Mouse (Mus musculus) kidney, embryonic 14.5 days (tissue): ENCODE data around the gene Lrrc63. TPM values are rescaled to one million over a fixed set of nuclear protein-coding genes. Genes with fewer than 3 reads are reported as not detected.

Experiments used
- ATAC-seq: fragments of 200-750 bp; cut with Nextera tagmentation; 2 replicates; pipeline ENCODE4 v1.8.0; 2017; ENCODE audit warnings: moderate number of reproducible peaks, mild to moderate bottlenecking, moderate TSS enrichment, moderate library complexity; ENCODE audit not compliant: low FRiP score, low TSS enrichment
- H3K27ac ChIP-seq: fragments of 300-500 bp; sonication (generic); 2 replicates; pipeline ENCODE4 v1.5.1; 2014; ENCODE audit warnings: low read depth, mild to moderate bottlenecking, low read length, moderate library complexity, mixed read lengths
- H3K27me3 ChIP-seq: fragments of 300-500 bp; sonication (generic); 2 replicates; pipeline ENCODE4 v1.6.1; 2014; ENCODE audit warnings: mild to moderate bottlenecking, low read length; ENCODE audit not compliant: control insufficient read depth, insufficient read depth
- H3K36me3 ChIP-seq: fragments of 300-500 bp; sonication (generic); 2 replicates; pipeline ENCODE4 v1.6.1; 2014; ENCODE audit warnings: low read length, mixed read lengths; ENCODE audit not compliant: control insufficient read depth, insufficient read depth
- H3K4me1 ChIP-seq: fragments of 300-500 bp; sonication (generic); 2 replicates; pipeline ENCODE4 v1.6.1; 2014; ENCODE audit warnings: low read length, mixed read lengths; ENCODE audit not compliant: control insufficient read depth, insufficient read depth
- H3K4me2 ChIP-seq: fragments of 300-500 bp; sonication (generic); replicated peaks from 2 replicates; pipeline ENCODE4 v1.6.1; 2014; ENCODE audit warnings: low read depth, mild to moderate bottlenecking, low read length
- H3K4me3 ChIP-seq: fragments of 300-500 bp; sonication (generic); 2 replicates; pipeline ENCODE4 v1.5.1; 2014; ENCODE audit warnings: mild to moderate bottlenecking, low read length
- H3K9ac ChIP-seq: fragments of 300-500 bp; sonication (generic); 2 replicates; pipeline ENCODE4 v1.6.1; 2014; ENCODE audit warnings: low read depth, mild to moderate bottlenecking, low read length, moderate library complexity
- H3K9me3 ChIP-seq: fragments of 300-500 bp; sonication (generic); 2 replicates; pipeline ENCODE4 v1.6.1; 2016; ENCODE audit warnings: low read length; ENCODE audit not compliant: control insufficient read depth
- WGBS: fragments of 180-500 bp; shearing (Covaris S2); extraction: QIAGEN DNeasy Blood & Tissue Kit; methylation state at CpG from one replicate; pipeline ENCODE4 v1.1.7; 2014; 5-methylcytosine and 5-hydroxymethylcytosine counted together
- polyA plus RNA-seq: library from polyadenylated mRNA; unstranded; fragments of >200 nt; fragmentation: Nextera tagmentation; extraction: Ambion mirVana; gene quantifications from 2 replicates; pipeline ENCODE4 v1.2.1, GENCODE M21; 2014

The Lrrc63 gene
- polyA plus RNA-seq, 1 experiment from 2014 or later: not detected

DNA sequence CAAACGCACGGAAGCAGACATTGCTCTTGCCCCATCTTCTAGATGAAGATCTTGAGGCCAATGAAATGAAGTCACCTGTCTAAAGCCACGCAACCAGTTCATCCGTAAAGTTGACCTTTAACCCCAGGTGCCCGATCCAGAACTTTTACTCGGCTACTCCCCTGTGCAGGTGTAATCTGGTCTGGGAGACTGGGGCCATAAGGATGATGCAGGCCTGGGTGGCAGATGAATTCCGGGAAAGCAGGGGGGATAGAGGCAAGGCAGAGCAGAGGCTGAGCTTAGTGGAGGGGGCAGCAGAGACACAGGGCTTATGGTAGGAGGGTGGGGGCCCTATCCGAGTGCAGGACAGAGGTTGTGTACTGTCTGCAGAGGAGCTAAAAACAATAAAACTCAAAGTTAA, 43.6 kb upstream of the Lrrc63 start:
- Histone ChIP-seq H3K4me2 (no peak overlapping the region), H3K4me3 (no peak overlapping the region), H3K27me3 (no peaks in the 10 kb centered on the region), H3K27ac (no peak overlapping the region), H3K9ac (no peak overlapping the region), H3K9me3 (no peaks in the 10 kb centered on the region), H3K36me3 (no peaks in the 10 kb centered on the region), H3K4me1 (no peaks in the 10 kb centered on the region)
- no peak for ATAC-seq
- WGBS: 71% methylated on average over 8 of the region's 8 CpGs

DNA sequence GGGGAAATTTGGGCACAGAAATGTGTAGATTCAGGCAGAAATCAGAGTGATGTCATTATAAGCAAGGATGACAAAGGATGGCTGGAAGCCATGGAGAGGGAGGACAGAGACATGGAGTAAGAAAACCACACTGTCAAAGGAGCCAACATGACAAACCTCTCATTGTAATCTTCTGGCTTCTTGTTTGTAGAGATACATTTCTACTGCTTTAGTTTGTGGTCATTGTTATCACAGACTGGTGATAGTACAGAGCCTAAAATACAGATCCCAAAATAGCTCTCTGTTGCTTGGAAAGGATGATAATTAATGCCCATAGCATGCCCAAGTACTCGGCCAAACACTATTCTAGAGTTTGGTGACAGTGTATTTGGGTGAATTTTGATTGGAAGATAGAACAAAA, 39.9 kb upstream of the Lrrc63 start:
- WGBS: 88% methylated on average over 1 of the region's 1 CpGs
- no peaks in the 10 kb centered on the region for H3K4me1 ChIP-seq
- ATAC-seq: no peak
- no peaks in the 10 kb centered on the region for H3K36me3 ChIP-seq
- no peak overlapping the region for H3K4me2 ChIP-seq
- no peaks in the 10 kb centered on the region for H3K27me3 ChIP-seq
- no peaks in the 10 kb centered on the region for H3K9me3 ChIP-seq
- H3K9ac ChIP-seq: no peak overlapping the region
- H3K4me3 ChIP-seq: no peak overlapping the region
- H3K27ac ChIP-seq: no peak overlapping the region

DNA sequence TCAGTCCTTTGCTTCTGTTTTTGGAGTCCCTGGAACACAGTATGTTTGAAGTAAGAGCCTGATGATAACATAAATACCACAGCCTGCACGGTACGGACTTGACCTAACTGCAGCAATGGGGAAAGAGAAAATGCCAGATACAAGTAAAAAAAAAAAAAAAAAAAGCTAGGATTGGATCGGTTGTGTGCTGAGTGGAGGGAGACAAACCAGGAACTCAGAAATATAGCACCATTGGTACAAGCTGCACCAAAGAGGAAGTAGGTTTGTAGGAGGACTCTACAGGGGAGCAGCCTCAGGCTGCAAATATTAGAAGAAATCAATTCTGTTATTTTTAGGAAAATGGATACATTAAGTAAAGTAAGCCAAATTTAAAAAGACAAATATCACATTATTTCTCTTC, 37.8 kb upstream of the Lrrc63 start:
- H3K4me1 ChIP-seq: no peaks in the 10 kb centered on the region
- no peaks in the 10 kb centered on the region for H3K9me3 ChIP-seq
- H3K4me2 ChIP-seq: no peak overlapping the region
- 93% methylated on average over 3 of the region's 3 CpGs for WGBS
- H3K36me3 ChIP-seq: no peaks in the 10 kb centered on the region
- H3K4me3 ChIP-seq: no peak overlapping the region
- H3K9ac ChIP-seq: no peak overlapping the region
- no peak for ATAC-seq
- H3K27me3 ChIP-seq: no peaks in the 10 kb centered on the region
- no peak overlapping the region for H3K27ac ChIP-seq

DNA sequence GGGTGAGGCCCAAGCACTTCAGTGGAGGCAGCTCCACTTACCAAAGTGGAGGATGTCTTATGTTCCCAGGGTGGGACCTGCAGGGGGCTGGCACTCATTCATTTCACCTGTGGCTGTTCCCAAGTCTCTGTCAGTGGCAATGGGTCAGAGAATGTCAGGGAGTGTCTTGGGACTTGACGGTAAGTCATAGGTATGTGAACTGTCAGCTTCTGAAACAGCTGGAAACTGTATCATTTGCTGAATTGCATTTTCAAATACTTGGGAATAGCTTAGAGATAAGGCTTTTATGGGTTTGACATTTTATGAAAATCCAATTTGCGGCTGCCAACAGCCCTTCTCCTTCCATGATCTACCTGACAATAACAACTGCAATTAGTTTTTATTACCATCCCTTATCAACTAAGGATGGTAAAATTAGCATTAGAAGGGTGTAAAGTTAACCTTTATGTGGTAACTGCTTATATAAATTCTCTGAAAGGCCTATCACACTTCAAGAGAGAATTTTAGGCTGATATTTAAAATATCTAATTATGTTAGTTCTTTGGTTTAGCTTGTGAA, 35.0 kb upstream of the Lrrc63 start:
- no peaks in the 10 kb centered on the region for H3K36me3 ChIP-seq
- H3K4me2 ChIP-seq: no peak overlapping the region
- no peak overlapping the region for H3K27ac ChIP-seq
- H3K4me1 ChIP-seq: no peaks in the 10 kb centered on the region
- 63% methylated on average over 2 of the region's 2 CpGs for WGBS
- H3K9me3 ChIP-seq: no peaks in the 10 kb centered on the region
- H3K27me3 ChIP-seq: no peaks in the 10 kb centered on the region
- H3K4me3 ChIP-seq: no peak overlapping the region
- no peak overlapping the region for H3K9ac ChIP-seq
- ATAC-seq: no peak

DNA sequence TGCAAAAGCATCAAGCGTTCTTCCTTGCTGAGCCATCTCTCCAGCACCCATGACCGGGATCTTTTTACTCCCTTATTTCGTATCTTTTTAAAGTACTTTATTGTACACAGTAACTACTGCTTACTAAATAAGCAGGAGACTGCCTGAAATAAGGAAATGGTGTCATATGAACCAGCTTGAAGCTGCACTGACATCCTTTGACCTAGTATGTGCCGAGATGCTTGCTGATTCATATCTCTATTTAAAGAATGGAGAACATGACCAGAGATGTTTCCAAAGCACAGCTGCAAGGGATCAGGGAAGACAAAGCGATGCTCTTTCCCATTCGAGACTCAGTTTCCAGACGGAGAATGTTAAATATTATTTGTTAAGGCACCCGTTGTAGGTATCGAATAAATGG, 33.7 kb upstream of the Lrrc63 start:
- no peak overlapping the region for H3K27ac ChIP-seq
- no peaks in the 10 kb centered on the region for H3K36me3 ChIP-seq
- no peak overlapping the region for H3K4me2 ChIP-seq
- ATAC-seq: no peak
- no peaks in the 10 kb centered on the region for H3K27me3 ChIP-seq
- WGBS: 90% methylated on average over 9 of the region's 9 CpGs
- no peak overlapping the region for H3K9ac ChIP-seq
- no peak overlapping the region for H3K4me3 ChIP-seq
- no peaks in the 10 kb centered on the region for H3K9me3 ChIP-seq
- no peaks in the 10 kb centered on the region for H3K4me1 ChIP-seq

DNA sequence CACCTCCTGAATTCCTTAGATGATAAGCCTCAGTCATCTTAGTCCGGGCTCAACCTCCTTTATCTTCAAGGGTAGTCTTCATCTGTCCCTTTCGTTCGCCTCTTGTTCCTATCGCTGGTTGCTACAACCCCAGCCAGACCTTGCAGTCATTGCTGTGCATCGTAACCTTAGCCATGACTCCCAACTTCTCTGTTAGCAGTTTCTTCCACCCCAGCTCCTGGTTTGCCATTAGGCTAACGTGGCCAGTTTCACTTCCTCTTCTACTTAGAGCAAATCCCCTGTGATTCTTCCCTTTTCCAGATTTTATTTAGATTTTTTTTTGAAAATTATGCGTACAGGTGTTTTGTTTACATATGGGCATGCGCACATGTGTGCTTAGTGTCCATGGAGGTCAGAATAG, 33.2 kb upstream of the Lrrc63 start:
- Histone ChIP-seq H3K27ac (no peak overlapping the region), H3K27me3 (no peaks in the 10 kb centered on the region), H3K9ac (no peak overlapping the region), H3K4me2 (no peak overlapping the region), H3K4me1 (no peaks in the 10 kb centered on the region), H3K4me3 (no peak overlapping the region), H3K9me3 (no peaks in the 10 kb centered on the region), H3K36me3 (no peaks in the 10 kb centered on the region)
- ATAC-seq: no peak
- WGBS: 90% methylated on average over 8 of the region's 8 CpGs

DNA sequence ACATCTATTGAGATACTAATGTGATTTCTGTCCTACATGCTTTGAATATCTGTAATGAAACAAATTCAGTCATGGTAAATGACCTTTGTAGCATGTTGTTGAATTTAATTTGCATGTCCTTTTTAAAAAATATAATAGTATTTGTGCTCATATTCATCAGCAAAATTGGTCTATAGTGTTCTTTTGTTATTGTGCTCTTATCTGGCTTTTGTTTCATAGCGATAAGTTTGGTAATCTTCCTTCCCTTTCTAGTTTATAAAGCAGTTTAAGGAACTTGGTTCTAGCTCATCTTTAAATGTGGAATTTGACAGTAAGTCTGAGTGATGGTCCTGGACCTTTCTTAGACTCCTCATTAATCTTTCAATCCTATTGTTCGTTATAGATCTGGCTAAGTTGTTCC, 28.7 kb upstream of the Lrrc63 start:
- Histone ChIP-seq H3K27me3 (no peaks in the 10 kb centered on the region), H3K36me3 (no peaks in the 10 kb centered on the region), H3K9ac (no peak overlapping the region), H3K4me2 (no peak overlapping the region), H3K4me1 (no peaks in the 10 kb centered on the region), H3K27ac (no peak overlapping the region), H3K9me3 (no peaks in the 10 kb centered on the region), H3K4me3 (no peak overlapping the region)
- no peak for ATAC-seq
- 91% methylated on average over 2 of the region's 2 CpGs for WGBS

DNA sequence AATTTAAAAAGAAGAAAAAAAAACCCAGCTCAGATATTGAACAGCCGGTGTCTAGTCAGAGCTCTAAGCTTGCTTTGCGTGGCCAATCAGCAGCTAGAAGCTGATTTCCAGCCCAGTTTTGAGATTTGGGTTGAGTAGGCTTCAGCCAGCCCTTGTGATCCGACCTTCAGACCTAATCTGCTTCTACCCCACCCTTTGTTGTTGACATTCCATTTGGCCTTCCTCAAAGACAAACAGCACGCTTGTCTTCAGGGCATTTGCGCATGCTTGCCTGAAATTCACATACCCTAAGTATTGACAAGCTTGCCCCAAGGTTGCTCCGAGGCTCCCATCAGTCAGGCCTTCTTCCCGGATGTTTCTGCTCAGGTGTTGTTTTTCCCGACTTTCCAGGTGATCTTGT, 23.8 kb upstream of the Lrrc63 start:
- Histone ChIP-seq H3K4me2 (no peak overlapping the region), H3K9me3 (no peaks in the 10 kb centered on the region), H3K4me1 (no peaks in the 10 kb centered on the region), H3K27ac (no peak overlapping the region), H3K4me3 (no peak overlapping the region), H3K27me3 (no peaks in the 10 kb centered on the region), H3K36me3 (no peaks in the 10 kb centered on the region), H3K9ac (no peak overlapping the region)
- 84% methylated on average over 8 of the region's 8 CpGs for WGBS
- ATAC-seq: no peak

DNA sequence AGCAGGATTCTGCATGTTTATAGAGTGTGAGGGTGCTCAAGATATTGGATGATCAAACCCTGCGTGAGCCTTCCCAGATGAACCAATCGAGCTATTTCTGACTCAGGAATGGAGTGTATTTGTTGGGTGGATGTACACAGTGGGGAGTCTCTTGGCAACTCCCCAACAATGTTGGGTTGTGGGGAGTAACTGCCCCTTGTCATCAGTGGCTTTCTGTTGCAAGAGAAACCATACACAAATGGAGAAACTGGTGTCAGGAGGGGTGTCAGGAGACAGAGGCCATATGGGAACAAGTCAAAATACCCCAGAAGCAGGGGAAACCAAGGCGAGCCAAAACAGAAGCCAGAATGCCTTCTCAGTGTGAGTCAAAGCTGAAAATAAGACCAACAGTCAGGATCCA, 20.5 kb upstream of the Lrrc63 start:
- H3K9ac ChIP-seq: no peak overlapping the region
- ATAC-seq: no peak
- 84% methylated on average over 3 of the region's 3 CpGs for WGBS
- H3K36me3 ChIP-seq: no peaks in the 10 kb centered on the region
- no peaks in the 10 kb centered on the region for H3K9me3 ChIP-seq
- no peak overlapping the region for H3K27ac ChIP-seq
- H3K27me3 ChIP-seq: no peaks in the 10 kb centered on the region
- H3K4me3 ChIP-seq: no peak overlapping the region
- H3K4me2 ChIP-seq: no peak overlapping the region
- no peaks in the 10 kb centered on the region for H3K4me1 ChIP-seq

DNA sequence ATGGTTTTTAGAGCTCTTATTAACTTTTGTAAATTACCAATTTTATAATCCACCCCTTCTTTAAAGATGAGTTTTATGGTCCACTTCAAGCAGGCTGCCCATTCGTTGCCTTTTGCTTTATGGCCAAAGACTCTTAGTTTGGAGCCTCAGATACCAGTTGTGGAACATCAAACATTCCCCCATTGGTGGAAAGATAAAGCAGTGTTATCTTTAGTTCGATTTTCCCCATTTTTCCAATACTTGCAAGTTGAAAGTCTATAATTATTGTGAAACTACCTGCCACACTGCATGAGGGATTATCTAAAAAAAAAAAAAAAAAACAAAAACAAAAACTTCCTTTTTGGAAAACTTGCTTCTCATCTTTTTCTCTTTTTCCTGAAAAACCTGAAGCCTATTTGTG, 20.0 kb upstream of the Lrrc63 start:
- Histone ChIP-seq H3K9me3 (no peaks in the 10 kb centered on the region), H3K4me1 (no peaks in the 10 kb centered on the region), H3K9ac (no peak overlapping the region), H3K4me2 (no peak overlapping the region), H3K27ac (no peak overlapping the region), H3K36me3 (no peaks in the 10 kb centered on the region), H3K27me3 (no peaks in the 10 kb centered on the region), H3K4me3 (no peak overlapping the region)
- ATAC-seq: no peak
- WGBS: 55% methylated on average over 2 of the region's 2 CpGs
